Mouse (Mus musculus) NIH3T3 (cell line): ENCODE data around the gene Dock6.
"Not testable (repeated sequence)": the region's sequence is repeated elsewhere in the genome, so short reads cannot be mapped to it uniquely, and the experiment has no call there.

Experiments used
- DNase-seq: peaks from one replicate; pipeline ENCODE4 v3.0.0-alpha.2; 2012; ENCODE audit warnings: low read depth

The Dock6 gene

GRCm38 (mm10) chr9:21852128-21853091 is at the start of gene Dock6:
TSS of gene Dock6 (minus strand) at chr9:21852635.
- DNase-seq, result peak; percentile 92

DNA sequence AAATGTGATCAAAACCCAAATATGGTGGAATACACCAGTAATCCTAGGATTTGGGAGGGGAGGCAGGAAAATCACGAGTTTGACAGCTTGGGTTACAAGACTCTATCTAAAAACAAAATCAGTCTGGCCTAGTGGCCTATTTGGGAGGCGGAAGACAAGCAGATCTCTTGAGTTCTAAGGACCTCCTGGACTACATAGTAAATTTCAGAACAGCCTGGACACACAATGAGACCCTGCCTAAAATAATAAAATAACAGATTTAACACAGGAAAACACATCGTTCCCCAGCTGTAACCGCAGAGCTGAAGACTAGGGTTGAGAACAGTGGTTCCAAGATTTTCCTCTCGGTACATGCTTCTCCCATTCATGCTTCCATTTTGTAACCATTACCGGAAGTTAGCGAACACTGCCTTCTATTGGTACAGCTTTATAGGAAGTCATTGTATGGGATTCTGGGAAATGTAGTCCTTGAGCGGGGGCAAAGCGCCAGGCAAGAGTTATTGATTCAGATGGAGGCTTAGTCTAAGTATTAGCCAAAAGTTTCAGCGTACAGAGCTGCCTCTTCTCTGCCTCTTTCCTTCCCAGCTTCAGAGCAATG is 48.9 kb upstream of the Dock6 start:
- DNase-seq, result peak; percentile 66

DNA sequence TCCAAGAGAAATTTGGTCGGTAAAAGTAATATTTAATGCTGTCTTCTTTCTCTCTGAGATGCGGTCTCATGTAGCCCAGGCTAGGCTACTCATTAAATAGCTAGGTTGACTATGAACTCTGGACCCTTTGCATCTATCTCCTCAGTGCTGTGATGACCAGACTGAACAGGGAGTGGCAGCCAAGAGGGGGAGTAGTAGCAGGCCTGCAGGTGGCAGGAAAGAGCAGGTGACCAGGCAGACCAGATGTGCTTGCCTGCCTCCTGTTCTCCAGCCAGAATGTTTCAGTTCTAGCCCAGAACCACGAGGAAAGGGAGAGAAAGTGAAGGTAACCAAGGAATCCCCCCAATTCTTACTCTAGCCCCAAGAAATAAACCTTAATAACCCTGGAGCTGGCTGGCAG is 36.8 kb upstream of the Dock6 start:
- DNase-seq, result peak; percentile 33

- DNase-seq, result no peak
Observed at GRCm38 (mm10) chr9:21876601-21877000, 24.2 kb upstream of the Dock6 start.

DNA sequence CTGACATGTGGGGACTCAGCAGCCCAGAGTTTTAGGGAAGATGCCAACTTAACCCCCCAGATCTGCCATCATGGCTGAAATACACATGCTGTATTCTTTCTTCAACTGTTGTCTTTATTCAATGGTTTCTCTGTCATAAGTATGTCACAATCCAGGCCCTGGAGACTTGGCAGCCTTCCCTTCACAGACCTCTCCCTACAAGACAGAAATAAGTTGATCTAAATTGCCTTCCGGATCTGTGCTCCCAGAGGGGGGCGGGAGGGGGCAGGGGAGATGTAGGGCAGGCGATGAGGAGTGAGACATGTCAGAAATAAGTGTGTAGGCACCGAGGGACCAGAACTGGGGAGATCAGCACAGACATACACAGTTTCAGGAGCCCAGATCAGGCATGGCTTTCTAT is 19.8 kb upstream of the Dock6 start:
- peak; percentile 20 for DNase-seq

GRCm38 (mm10) chr9:21870879-21871524 is 18.6 kb upstream of the Dock6 start:
- DNase-seq, result peak; percentile 74

DNA sequence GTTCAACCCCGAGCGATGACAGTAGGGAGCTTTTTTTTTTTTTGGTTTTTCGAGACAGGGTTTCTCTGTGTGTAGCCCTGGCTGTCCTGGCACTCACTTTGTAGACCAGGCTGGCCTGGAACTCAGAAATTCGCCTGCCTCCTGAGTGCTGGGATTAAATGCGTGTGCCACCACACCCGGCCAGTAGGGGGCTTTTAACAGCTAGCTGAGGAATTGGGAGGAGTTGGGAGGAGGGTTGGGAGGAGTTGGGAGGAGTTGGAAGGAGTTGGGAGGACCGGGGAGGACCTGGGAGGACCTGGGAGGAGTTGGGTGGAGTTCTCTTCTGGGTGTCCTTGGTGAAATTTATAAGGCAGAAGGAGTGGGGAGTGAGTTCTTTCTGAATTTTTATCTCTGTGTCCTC is 16.9 kb upstream of the Dock6 start:
- peak; percentile 45 for DNase-seq

- DNase-seq, result no peak
Observed at GRCm38 (mm10) chr9:21867726-21868125, 15.3 kb upstream of the Dock6 start.

DNA sequence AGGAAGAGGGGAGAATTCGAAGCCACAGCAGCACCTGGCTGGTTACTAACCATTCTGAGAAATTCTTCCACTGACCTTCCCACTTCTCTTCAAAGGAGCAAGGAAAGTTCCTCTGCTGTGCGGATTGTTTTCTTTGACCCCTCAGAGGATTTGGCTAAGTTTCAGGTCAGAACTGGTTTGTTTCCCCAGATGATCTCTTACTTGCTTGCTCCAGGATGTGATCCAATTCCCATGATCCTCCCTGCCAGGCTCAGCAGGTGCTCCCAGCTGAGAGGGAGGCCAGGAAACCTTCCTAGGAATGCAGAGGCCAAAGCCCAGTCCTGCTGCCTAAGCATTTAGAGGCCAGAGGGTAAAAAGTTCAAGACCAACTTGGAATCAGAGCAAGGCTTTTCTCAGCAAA is 14.2 kb upstream of the Dock6 start:
- DNase-seq, result peak; percentile 18

DNA sequence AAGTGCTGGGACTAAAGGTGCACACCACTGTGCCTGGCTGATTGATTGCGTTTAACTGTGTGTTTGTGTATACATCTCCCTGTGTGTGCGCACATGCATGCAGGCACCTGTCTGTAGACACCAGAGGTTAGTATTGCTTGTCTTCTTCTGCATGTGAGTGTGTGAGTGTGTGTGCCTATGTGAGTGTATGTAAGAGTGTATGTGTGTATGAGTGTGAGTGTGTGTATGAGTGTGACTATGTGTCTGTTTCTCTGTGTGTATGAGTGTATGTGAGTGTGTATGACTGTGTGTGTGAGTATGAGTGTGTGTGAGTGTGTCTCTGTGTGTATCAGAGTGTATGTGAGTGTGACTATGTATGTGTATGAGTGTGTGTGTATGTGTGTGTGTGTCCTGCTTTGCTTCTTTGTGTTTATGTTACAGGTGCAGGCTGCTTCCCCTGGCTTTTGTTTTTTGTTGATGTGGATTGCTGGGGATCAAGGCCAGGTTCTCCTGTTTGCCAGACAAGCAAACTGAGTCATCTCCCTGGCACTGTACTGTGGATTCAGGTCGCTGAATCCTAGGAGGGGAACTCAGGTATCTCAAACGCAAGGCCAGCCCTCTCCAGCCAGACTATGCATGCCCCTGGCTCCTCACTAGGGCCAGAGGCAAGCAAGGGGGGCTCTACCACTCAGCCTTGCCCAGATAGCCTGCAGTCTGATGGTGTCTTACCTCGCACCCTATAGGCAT is 13.4 kb upstream of the Dock6 start:
- DNase-seq, result no peak

GRCm38 (mm10) chr9:21862181-21862580 is 9.7 kb upstream of the Dock6 start:
- DNase-seq, result no peak

DNA sequence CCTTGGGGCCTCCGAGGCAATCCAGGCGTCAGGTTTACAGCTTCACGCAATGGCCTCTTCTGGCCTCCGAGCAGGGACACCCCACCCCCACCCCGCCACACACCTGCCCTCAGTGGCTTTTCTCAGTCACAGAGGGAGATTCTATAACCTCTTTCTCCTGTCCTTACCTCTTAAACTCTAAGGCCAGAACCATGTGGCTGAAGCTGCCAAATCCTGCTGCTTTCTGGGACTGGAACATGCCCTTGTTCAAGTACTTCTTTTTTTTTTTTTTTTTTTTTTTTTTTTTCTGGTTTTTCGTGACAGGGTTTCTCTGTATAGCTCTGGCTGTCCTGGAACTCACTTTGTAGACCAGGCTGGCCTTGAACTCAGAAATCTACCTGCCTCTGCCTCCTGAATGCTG is 7.9 kb upstream of the Dock6 start:
- DNase-seq, result not testable (repeated sequence)

DNA sequence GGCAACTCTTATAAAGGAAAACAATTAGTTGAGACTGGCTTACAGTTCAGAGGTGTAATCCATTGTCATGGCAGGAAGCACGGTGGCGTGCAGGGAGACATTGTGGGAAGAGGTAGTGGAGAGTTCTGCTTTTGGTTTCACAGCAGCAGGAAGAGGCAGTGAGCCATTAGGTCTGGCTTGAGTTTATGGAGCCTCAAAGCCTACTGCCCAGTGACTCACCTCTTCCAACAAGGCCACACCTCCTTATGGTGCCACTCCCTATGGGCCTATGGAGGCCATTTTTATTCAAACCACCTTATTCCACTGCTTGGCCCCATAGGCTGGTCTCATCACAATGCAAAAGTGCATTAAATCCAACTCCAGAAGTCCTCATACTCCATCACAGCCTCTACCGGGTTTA is 7.2 kb upstream of the Dock6 start:
- DNase-seq, result no peak

DNA sequence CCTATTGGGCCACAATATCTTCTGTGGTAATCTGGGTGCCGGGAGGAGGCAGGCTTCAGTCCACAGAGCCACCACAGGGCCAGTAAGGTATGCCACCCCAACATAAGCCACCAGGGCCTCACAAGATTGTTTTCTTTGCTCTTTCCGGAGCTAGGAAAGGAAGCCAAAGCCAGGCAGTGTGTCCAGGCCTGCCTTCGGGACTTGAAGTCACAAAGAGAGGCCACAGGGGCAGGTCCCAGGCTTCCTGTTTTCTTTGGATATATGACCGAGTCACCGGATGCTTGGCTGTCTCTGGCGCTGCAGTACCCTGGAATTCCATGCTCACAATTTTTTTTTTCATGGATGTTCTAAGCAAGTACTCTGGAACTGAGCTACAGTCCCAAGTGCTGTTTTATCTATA is 5.6 kb upstream of the Dock6 start:
- DNase-seq, result no peak

DNA sequence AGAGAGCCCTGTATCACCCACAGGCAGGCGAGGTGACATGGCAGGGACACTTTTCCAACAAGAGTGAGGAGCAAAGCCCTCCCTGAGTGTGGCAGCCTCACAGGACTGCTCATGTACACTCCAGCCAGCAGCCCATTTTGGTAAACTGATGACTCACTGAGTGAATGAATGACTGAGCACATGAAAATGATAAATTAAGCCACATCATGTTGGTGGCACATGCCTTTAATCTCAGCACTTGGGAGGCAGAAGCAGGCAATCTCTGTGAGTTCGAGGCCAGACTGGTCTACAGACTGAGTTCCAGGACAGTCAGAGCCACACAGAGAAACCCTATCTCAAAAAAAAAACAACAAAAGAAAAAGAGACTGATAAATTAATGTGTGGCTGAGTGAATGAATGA is 5.1 kb upstream of the Dock6 start:
- DNase-seq, result no peak

DNA sequence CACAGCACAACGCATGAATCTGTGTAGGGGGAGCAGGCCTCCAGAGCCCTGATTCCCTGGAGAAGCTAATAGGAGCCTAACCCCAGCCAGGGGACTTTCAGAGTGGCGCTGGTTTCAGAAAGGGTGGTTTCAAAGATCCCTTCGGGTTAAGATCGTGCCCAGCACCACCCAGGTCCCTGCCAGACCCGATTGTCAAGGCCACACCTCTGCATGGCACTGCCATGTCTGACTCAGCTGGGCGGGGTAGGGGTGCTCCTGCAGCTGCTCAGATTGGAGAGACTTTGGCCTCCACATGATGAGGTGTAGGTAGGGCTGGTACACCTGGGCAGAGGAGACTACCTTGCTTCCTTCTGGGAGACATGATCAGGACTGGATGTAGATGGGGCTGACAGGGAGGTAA is 2.5 kb upstream of the Dock6 start:
- DNase-seq, result no peak

DNA sequence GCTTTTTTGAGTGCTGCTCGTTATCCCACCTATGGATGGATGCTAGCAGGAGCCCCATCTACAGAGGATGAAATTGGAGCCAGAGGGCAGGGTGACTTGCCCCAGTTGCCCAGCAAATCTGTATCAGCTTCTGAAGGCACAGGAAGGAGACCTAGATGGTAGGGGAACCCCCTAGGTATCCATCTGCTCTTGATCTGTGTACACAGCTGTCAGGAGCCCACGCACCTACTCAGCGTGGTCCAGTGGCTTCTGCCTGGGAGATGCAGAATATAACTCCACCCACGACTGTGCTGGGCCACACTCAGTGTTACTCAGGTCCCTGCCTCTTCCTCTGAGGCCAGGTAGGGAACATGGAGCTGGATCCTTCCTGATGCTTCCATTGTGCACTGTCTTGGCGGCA is 1.5 kb upstream of the Dock6 start:
- DNase-seq, result no peak

GRCm38 (mm10) chr9:21851084-21851483 is 1.4 kb downstream of the Dock6 start:
- no peak for DNase-seq

DNA sequence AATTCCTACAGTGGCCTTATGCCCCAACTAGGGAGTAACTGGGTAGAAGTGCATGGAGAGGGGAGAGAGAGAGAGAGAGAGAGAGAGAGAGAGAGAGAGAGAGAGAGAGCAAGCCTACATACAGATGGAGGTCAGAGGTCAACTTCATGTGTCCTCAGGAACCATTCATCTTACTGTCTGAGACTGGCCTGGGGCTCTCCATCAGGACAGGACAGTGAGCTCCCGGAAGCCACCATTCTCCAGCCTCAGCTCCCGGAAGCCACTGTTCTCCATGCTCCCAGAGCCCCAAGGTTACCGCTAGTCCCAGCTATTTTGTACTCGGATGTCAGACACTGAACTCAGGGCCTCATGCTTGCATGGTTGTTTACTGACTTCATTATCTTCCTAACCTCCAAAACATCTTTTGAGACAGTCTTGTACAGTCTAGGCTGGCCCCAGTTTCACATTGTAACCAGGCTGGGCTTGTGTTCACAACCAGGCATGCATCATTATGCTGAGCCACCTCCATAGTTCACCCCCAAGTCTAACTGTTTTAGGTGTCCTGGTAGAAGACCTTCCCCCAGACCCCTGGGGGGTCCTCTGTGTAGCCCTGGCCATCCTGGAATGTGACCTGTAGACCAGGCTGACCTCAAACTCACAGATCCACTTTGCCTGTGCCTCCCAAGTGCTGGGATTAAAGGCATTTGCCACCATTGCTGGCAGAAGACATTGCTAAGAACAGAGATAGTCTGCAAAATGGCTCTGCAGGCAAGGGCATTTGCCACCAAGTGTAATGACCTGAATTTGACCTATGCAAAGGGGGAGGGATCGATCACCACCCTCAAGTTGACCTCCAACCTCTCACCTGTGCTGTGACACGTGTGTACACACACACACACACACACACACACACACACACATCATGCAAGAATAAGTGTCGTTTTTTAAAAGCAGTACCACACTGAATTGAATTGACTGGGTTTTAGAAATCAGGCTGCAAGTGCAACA is 2.5 kb downstream of the Dock6 start:
- no peak for DNase-seq

- no peak for DNase-seq
Observed at GRCm38 (mm10) chr9:21847926-21848325, 4.5 kb downstream of the Dock6 start.

DNA sequence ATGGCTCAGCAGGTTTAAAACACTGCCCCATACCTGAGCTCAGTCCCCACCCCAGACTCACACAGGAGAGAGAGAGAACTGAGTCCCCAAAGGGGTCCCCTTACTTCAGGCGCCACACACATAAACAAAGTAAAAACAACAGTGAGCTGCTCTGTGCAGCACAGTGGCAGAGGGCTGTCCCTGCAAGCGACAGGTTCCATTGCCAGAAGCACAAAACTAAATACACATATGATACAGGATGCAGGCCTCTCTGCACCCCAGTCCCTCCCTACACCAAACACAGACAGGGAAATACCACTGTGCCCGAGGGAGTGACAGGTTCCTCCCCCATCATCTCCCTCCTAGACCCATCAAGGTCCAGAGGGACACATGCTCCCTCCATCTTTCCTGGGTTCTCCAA is 5.0 kb downstream of the Dock6 start:
- no peak for DNase-seq
